Comparison of ENCODE assay signal across 8 mouse cellular contexts in the genomic region with DNA sequence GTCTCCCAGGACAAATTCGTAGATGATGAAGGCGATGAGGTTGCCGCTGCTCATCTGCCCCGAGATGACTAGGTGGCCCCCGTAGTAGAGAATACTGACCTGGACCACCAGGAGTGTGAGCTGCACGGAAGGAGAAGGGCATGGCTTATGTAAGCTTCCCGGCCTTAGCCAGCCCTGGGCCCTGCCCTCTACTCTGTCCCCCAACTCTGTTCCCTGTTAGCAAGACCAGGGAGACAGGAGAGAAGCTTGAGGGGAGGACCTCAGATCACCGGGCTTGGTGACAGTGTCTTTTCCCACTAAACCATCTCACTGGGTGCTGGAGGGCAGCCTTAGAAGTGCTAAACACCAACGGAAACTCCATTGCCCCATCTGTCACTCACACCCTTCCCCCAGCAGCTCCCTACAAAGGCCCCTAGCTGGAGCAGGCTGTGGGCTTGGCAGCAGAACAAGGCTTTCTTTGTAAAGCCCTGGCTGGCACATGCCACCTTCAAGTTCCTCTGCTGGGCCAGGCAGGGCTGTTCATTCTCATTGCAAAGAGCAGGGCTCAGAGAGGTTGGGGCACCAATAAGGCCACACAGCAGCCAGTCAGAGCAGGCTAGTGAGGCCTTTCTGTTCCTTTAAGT. TPM values are rescaled to one million over a fixed set of nuclear protein-coding genes. Genes with fewer than 3 reads are reported as not detected.
DNase-seq lines count a peak whose midpoint lies in the region; ATAC-seq and TF ChIP-seq lines count a peak whose summit lies in the region.

No protein-coding gene starts in this region.

- no peak overlapping the region for H3K4me2 ChIP-seq in neural tube, embryonic 11.5 days (ENCODE audit: low read depth)
- peak overlapping the region; percentile 47 for H3K4me2 ChIP-seq in forebrain, embryonic 13.5 days
- no peak overlapping the region for H3K4me2 ChIP-seq in midbrain, postnatal 0 days (ENCODE audit: low read depth, low read length, poor library complexity, severe bottlenecking)

- no peak overlapping the region for H3K27ac ChIP-seq in neural tube, embryonic 11.5 days (ENCODE audit: low read depth, low read length)
- H3K27ac ChIP-seq in forebrain, embryonic 13.5 days: peak overlapping the region; percentile 95
- peak overlapping the region; percentile 64 for H3K27ac ChIP-seq in midbrain, postnatal 0 days (ENCODE audit: low read depth, low read length)

- H3K27me3 ChIP-seq in neural tube, embryonic 11.5 days (ENCODE audit: control insufficient read depth, insufficient read depth, low read length): no peaks in the 10 kb centered on the region
- no peaks in the 10 kb centered on the region for H3K27me3 ChIP-seq in forebrain, embryonic 13.5 days
- no peaks in the 10 kb centered on the region for H3K27me3 ChIP-seq in midbrain, postnatal 0 days (ENCODE audit: insufficient read depth, low read length)

- no peaks in the 10 kb centered on the region; the same call in 1 of the 2 replicates for H3K4me1 ChIP-seq in neural tube, embryonic 11.5 days (ENCODE audit: control insufficient read depth, insufficient read depth, low read length)
- peaks cover 37% of the 10 kb centered on the region for H3K4me1 ChIP-seq in forebrain, embryonic 13.5 days
- H3K4me1 ChIP-seq in midbrain, postnatal 0 days (ENCODE audit: insufficient read depth, low read length): no peaks in the 10 kb centered on the region

- no peaks in the 10 kb centered on the region for H3K36me3 ChIP-seq in neural tube, embryonic 11.5 days (ENCODE audit: control insufficient read depth, insufficient read depth, low read length)
- no peaks in the 10 kb centered on the region for H3K36me3 ChIP-seq in forebrain, embryonic 13.5 days (ENCODE audit: poor library complexity, severe bottlenecking)
- peaks cover 27% of the 10 kb centered on the region for H3K36me3 ChIP-seq in midbrain, postnatal 0 days (ENCODE audit: insufficient read depth, low read length)

- no peak overlapping the region for H3K4me3 ChIP-seq in neural tube, embryonic 11.5 days (ENCODE audit: low read depth, low read length)
- 0 out of 2 replicates have a peak overlapping the region, but pooled peaks have one; percentile 7 for H3K4me3 ChIP-seq in forebrain, embryonic 13.5 days
- no peak overlapping the region for H3K4me3 ChIP-seq in midbrain, postnatal 0 days (ENCODE audit: low read depth, low read length)

- 59% methylated on average over 9 of the region's 9 CpGs for WGBS in neural tube, embryonic 11.5 days
- 50% methylated on average over 9 of the region's 9 CpGs for WGBS in forebrain, embryonic 13.5 days
- 55% methylated on average over 9 of the region's 9 CpGs for WGBS in midbrain, postnatal 0 days

- H3K9me3 ChIP-seq in neural tube, embryonic 11.5 days (ENCODE audit: control insufficient read depth, low read length): no peaks in the 10 kb centered on the region
- H3K9me3 ChIP-seq in forebrain, embryonic 13.5 days (replicated peaks): no peaks in the 10 kb centered on the region
- H3K9me3 ChIP-seq in midbrain, postnatal 0 days (ENCODE audit: low read length): no peaks in the 10 kb centered on the region

- peak; percentile 27; the same call in 1 of the 2 replicates for ATAC-seq in neural tube, embryonic 11.5 days (ENCODE audit: insufficient read depth, low FRiP score, low TSS enrichment)
- peak; percentile 91 for ATAC-seq in forebrain, embryonic 13.5 days
- peak; percentile 78 for ATAC-seq in midbrain, postnatal 0 days (ENCODE audit: low FRiP score)

- no peak overlapping the region for H3K9ac ChIP-seq in neural tube, embryonic 11.5 days (ENCODE audit: low read length)
- peak overlapping the region; percentile 37; the same call in 1 of the 2 replicates for H3K9ac ChIP-seq in forebrain, embryonic 13.5 days
- H3K9ac ChIP-seq in midbrain, postnatal 0 days (replicated peaks; ENCODE audit: low read length, poor library complexity, severe bottlenecking): 0 out of 2 replicates have a peak overlapping the region, but pooled peaks have one; percentile 25

- peak; percentile 33 for DNase-seq in neural tube, embryonic 11.5 days (ENCODE audit: low spot score)
- no peak for DNase-seq in neural tube, embryonic 10.5 days (ENCODE audit: extremely low spot score, low spot score)
- DNase-seq in layer of hippocampus, adult 9-11 months: peak; percentile 87
- DNase-seq in midbrain, postnatal 0 days (ENCODE audit: low spot score): peak; percentile 96
- no peak for DNase-seq in B cell, adult 2 months
- DNase-seq in yolk sac, embryonic 10.5 days (ENCODE audit: low spot score): no peak
- DNase-seq in spleen, postnatal 14 days (ENCODE audit: low spot score in 2 of 2): no peak

- no peak for TF ChIP-seq CTCF in midbrain, postnatal 0 days (IDR thresholded peaks at IDR 0.05)

RNA-seq across cellular contexts. Expression of a gene that starts 16.7 kb away (rescaled TPM):
- 1.7 TPM in 2 replicates for polyA plus RNA-seq in neural tube, embryonic 11.5 days (2014; fragmentation: Nextera tagmentation; extraction: Ambion mirVana)
- 5.8 and 6.1 TPM in 2 replicates for polyA plus RNA-seq in forebrain, embryonic 13.5 days (2015; fragmentation: Nextera tagmentation; extraction: Ambion mirVana)
- total RNA-seq in midbrain, postnatal 0 days (2014; rRNA removed): 41.7 and 42.1 TPM in 2 replicates
- polyA plus RNA-seq in midbrain, postnatal 0 days (2015; fragmentation: Nextera tagmentation; extraction: Ambion mirVana): 29.6 and 30.1 TPM in 2 replicates

RNA-seq across cellular contexts. Expression of a gene that starts 33.2 kb away (rescaled TPM):
- polyA plus RNA-seq in neural tube, embryonic 11.5 days (2014; fragmentation: Nextera tagmentation; extraction: Ambion mirVana): 17.4 and 18.0 TPM in 2 replicates
- polyA plus RNA-seq in forebrain, embryonic 13.5 days (2015; fragmentation: Nextera tagmentation; extraction: Ambion mirVana): 23.5 and 24.3 TPM in 2 replicates
- total RNA-seq in midbrain, postnatal 0 days (2014; rRNA removed): 54.5 and 70.4 TPM in 2 replicates
- polyA plus RNA-seq in midbrain, postnatal 0 days (2015; fragmentation: Nextera tagmentation; extraction: Ambion mirVana): 36.2 and 39.5 TPM in 2 replicates

RNA-seq across cellular contexts. Expression of a gene that starts 37.0 kb away (rescaled TPM):
- polyA plus RNA-seq in neural tube, embryonic 11.5 days (2014; fragmentation: Nextera tagmentation; extraction: Ambion mirVana): 84.7 and 88.9 TPM in 2 replicates
- 80.8 and 83.0 TPM in 2 replicates for polyA plus RNA-seq in forebrain, embryonic 13.5 days (2015; fragmentation: Nextera tagmentation; extraction: Ambion mirVana)
- total RNA-seq in midbrain, postnatal 0 days (2014; rRNA removed): 40.8 and 47.3 TPM in 2 replicates
- polyA plus RNA-seq in midbrain, postnatal 0 days (2015; fragmentation: Nextera tagmentation; extraction: Ambion mirVana): 120 and 124 TPM in 2 replicates

RNA-seq across cellular contexts. Expression of a gene that starts 46.8 kb away (rescaled TPM):
- polyA plus RNA-seq in neural tube, embryonic 11.5 days (2014; fragmentation: Nextera tagmentation; extraction: Ambion mirVana): 50.3 and 52.3 TPM in 2 replicates
- polyA plus RNA-seq in forebrain, embryonic 13.5 days (2015; fragmentation: Nextera tagmentation; extraction: Ambion mirVana): 86.5 and 92.2 TPM in 2 replicates
- 52.3 and 75.5 TPM in 2 replicates for total RNA-seq in midbrain, postnatal 0 days (2014; rRNA removed)
- polyA plus RNA-seq in midbrain, postnatal 0 days (2015; fragmentation: Nextera tagmentation; extraction: Ambion mirVana): 54.3 and 56.2 TPM in 2 replicates

Comparison
In these comparisons a context has a peak if more than half of its experiments do, and no peak if none do; other contexts are left out.
1. DNase-seq: peak in neural tube, embryonic 11.5 days (single experiment), layer of hippocampus, adult 9-11 months (single experiment) and midbrain, postnatal 0 days (single experiment); none in neural tube, embryonic 10.5 days (single experiment), B cell, adult 2 months (0 of 2), yolk sac, embryonic 10.5 days (single experiment) and spleen, postnatal 14 days (0 of 2).
2. ATAC-seq: peak in every context shown above with its lines; median percentile 91 in forebrain, embryonic 13.5 days; 78 in midbrain, postnatal 0 days; 27 in neural tube, embryonic 11.5 days.